Mouse (Mus musculus) hindbrain, embryonic 16.5 days (tissue): Measurements from ENCODE around the gene Gm853. TPM values are rescaled to one million over a fixed set of nuclear protein-coding genes. Genes with fewer than 3 reads are reported as not detected.
"Not testable (repeated sequence)": the region's sequence is repeated elsewhere in the genome, so short reads cannot be mapped to it uniquely, and the experiment has no call there.

Experiments
- ATAC-seq: fragments of 200-750 bp; cut with Nextera tagmentation; 2 replicates; pipeline ENCODE4 v1.8.0; 2017; ENCODE audit warnings: moderate TSS enrichment, moderate library complexity
- H3K27ac ChIP-seq: fragments of 300-500 bp; sonication (generic); 2 replicates; pipeline ENCODE4 v1.5.1; 2014; ENCODE audit warnings: low read depth, mild to moderate bottlenecking, control low read depth, low read length, moderate library complexity
- H3K27me3 ChIP-seq: fragments of 300-500 bp; sonication (generic); replicated peaks from 2 replicates; pipeline ENCODE4 v1.6.1; 2014; ENCODE audit warnings: low read length; ENCODE audit not compliant: control insufficient read depth, insufficient read depth
- H3K36me3 ChIP-seq: fragments of 300-500 bp; sonication (generic); 2 replicates; pipeline ENCODE4 v1.6.1; 2014; ENCODE audit warnings: mild to moderate bottlenecking, low read length, moderate library complexity, mixed read lengths; ENCODE audit not compliant: control insufficient read depth, insufficient read depth
- H3K4me1 ChIP-seq: fragments of 300-500 bp; sonication (generic); 2 replicates; pipeline ENCODE4 v1.6.1; 2014; ENCODE audit warnings: low read depth, low read length; ENCODE audit not compliant: control insufficient read depth, insufficient read depth
- H3K4me2 ChIP-seq: fragments of 300-500 bp; sonication (generic); 2 replicates; pipeline ENCODE4 v1.6.1; 2014; ENCODE audit warnings: mild to moderate bottlenecking, low read length, control low read depth, moderate library complexity
- H3K4me3 ChIP-seq: fragments of 300-500 bp; sonication (generic); 2 replicates; pipeline ENCODE4 v1.5.1; 2014; ENCODE audit warnings: mild to moderate bottlenecking, low read length, control low read depth, moderate library complexity
- H3K9ac ChIP-seq: fragments of 300-500 bp; sonication (generic); 2 replicates; pipeline ENCODE4 v1.6.1; 2014; ENCODE audit warnings: low read depth, mild to moderate bottlenecking, control low read depth, low read length, moderate library complexity
- H3K9me3 ChIP-seq: fragments of 300-500 bp; sonication (generic); 2 replicates; pipeline ENCODE4 v1.6.1; 2014; ENCODE audit warnings: mild to moderate bottlenecking, low read length, moderate library complexity; ENCODE audit not compliant: control insufficient read depth
- WGBS: fragments of 180-500 bp; shearing (Covaris S2); extraction: QIAGEN DNeasy Blood & Tissue Kit; methylation state at CpG from one replicate; pipeline ENCODE4 v1.1.7; 2014; 5-methylcytosine and 5-hydroxymethylcytosine counted together
- polyA plus RNA-seq: library from polyadenylated mRNA; unstranded; fragments of >200 nt; fragmentation: Nextera tagmentation; extraction: Ambion mirVana; gene quantifications from 2 replicates; pipeline ENCODE4 v1.2.1, GENCODE M21; 2015

The Gm853 gene
- polyA plus RNA-seq, 1 experiment from 2014 or later: 1.4 TPM

DNA sequence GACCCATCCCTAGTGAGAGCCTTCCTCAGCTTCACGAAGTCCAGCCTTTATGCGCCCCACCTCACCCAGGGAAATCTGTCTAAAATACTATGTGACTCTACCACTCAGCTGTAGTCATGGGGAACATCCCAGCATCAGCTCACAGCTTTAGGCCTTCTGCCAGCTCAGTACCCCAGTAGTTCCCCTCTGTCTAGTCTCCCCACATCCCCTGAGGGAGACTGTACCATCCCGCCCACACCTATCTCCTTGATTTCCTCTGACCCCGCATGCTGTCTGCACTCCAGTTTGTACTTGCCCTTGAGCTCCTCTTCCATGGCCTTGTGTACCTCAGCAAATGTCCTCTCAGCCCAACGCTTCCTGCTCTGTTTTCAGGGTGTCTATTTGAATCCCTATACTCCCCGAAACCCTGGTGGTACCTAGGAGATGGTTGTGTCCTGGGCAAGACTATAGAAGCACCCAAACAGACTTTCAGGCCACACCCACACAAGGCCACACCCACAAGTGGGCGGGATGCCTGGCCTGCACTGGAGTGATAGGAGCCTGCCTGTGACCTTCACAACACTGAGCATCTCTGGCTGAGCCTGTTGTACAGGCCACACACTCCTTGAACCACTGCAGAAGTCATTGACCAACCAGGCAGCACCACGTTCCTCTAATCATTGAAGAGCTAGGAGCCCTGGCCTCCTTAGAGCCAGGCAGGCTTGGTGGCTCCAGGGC is 30.4 kb upstream of the Gm853 start:
- no peaks in the 10 kb centered on the region for H3K9me3 ChIP-seq
- H3K4me2 ChIP-seq: no peak overlapping the region
- 71% methylated on average over 8 of the region's 8 CpGs for WGBS
- H3K9ac ChIP-seq: no peak overlapping the region
- H3K36me3 ChIP-seq: peaks cover 11% of the 10 kb centered on the region; the same call in 1 of the 2 replicates
- no peaks in the 10 kb centered on the region for H3K27me3 ChIP-seq
- no peak for ATAC-seq
- no peaks in the 10 kb centered on the region for H3K4me1 ChIP-seq
- no peak overlapping the region for H3K27ac ChIP-seq
- H3K4me3 ChIP-seq: no peak overlapping the region

DNA sequence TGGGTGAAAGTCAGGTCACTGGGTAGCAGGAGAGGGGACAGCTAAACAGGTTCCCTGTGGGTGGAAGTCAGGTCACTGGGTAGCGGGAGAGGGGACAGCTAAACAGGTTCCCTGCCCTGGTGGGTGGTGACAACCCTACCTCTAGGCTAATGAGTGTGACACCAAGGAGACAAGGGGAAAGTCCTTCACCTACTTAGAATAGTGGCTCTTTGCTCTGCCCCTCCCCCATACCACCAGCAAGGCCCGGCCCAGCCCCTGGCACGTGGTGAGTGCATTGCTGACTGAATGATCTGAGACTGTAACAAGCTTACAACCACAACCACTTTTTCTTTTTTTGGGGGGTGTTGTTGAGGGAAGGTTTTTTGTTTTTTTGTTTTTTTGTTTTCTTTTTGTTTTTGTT is 29.6 kb upstream of the Gm853 start:
- H3K9ac ChIP-seq: no peak overlapping the region
- H3K27me3 ChIP-seq: no peaks in the 10 kb centered on the region
- WGBS: 46% methylated on average over 3 of the region's 3 CpGs
- no peak for ATAC-seq
- H3K4me2 ChIP-seq: no peak overlapping the region
- H3K4me3 ChIP-seq: no peak overlapping the region
- H3K9me3 ChIP-seq: no peaks in the 10 kb centered on the region
- H3K27ac ChIP-seq: no peak overlapping the region
- H3K36me3 ChIP-seq: peaks cover 9% of the 10 kb centered on the region; the same call in 1 of the 2 replicates
- no peaks in the 10 kb centered on the region for H3K4me1 ChIP-seq

DNA sequence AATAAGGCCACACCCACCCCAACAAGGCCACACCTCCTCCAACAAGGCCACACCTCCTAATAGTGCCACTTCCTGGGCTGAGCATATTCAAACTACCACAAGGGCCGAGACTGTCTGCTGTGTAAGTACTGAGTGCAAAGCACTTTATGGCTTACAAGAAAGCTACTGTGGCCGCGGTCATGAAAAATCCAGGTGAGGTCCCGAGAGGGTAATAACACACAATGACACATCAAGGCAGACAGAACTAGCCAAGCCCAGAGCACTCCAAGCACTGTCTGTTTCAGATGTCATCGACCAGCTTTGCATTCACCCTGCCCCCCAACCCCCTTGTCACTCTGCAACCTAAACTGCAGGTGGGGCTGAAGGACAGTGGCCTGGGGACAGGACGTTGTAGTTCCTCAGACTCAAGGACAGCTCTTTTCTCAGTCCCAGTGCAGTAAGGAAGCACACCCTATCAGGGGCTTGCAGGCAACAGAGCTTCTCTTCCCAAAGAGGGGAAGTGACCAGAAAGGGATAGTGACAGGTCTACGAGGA is 29.0 kb upstream of the Gm853 start:
- Histone ChIP-seq H3K27me3 (no peaks in the 10 kb centered on the region), H3K4me2 (no peak overlapping the region), H3K36me3 (peaks cover 9% of the 10 kb centered on the region; the same call in 1 of the 2 replicates), H3K27ac (no peak overlapping the region), H3K4me1 (no peaks in the 10 kb centered on the region), H3K9me3 (no peaks in the 10 kb centered on the region), H3K4me3 (no peak overlapping the region), H3K9ac (no peak overlapping the region)
- WGBS: 60% methylated on average over 7 of the region's 7 CpGs
- ATAC-seq: no peak

DNA sequence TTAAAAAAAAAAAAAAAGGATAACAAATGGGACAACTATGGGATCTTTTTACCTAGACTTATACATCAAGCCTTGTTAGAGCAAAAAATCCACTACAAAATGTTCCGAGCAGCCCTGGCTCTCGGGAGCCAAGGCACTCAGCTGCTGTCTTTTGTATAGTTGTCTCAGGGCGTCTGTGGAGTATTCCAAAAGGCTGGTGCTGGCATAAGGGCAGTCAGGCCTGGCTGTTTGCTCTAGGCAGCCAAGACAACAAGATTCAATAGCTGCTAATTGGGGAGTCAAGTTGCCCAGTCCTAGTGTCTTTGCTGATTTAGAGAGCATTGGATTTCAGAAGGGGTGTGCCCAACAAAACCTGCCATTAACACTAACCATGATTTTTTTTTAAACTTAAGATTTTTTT is 26.4 kb upstream of the Gm853 start:
- Histone ChIP-seq H3K27ac (no peak overlapping the region), H3K4me2 (no peak overlapping the region), H3K4me1 (no peaks in the 10 kb centered on the region), H3K27me3 (no peaks in the 10 kb centered on the region), H3K4me3 (no peak overlapping the region), H3K9ac (no peak overlapping the region), H3K36me3 (no peaks in the 10 kb centered on the region), H3K9me3 (no peaks in the 10 kb centered on the region)
- no peak for ATAC-seq
- WGBS: 54% methylated on average over 3 of the region's 3 CpGs

DNA sequence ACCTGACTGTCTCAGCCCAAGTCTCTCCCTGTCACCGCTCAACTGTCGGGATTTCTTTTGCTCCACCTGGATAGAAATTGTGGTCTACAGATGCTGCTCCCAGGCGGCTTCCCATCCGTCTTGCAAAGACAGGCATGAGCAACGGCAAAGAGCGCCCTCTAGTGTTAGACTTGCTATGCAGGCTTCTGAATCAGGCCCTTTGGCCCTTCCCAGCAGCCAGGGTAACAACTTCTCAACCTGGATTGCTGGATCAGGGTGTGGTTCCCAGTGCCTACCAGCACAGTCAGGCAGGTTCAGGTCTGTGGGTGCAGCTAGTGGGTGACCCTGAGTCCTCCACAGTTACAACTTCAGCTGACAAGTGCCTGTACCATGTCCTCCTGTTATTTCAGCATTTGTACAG is 23.9 kb upstream of the Gm853 start:
- H3K4me2 ChIP-seq: no peak overlapping the region
- H3K27ac ChIP-seq: no peak overlapping the region
- H3K4me1 ChIP-seq: no peaks in the 10 kb centered on the region
- no peak overlapping the region for H3K4me3 ChIP-seq
- no peak overlapping the region for H3K9ac ChIP-seq
- no peaks in the 10 kb centered on the region for H3K36me3 ChIP-seq
- H3K9me3 ChIP-seq: no peaks in the 10 kb centered on the region
- ATAC-seq: no peak; the same call in 1 of the 2 replicates
- WGBS: 0% methylated on average over 6 of the region's 6 CpGs
- no peaks in the 10 kb centered on the region for H3K27me3 ChIP-seq

DNA sequence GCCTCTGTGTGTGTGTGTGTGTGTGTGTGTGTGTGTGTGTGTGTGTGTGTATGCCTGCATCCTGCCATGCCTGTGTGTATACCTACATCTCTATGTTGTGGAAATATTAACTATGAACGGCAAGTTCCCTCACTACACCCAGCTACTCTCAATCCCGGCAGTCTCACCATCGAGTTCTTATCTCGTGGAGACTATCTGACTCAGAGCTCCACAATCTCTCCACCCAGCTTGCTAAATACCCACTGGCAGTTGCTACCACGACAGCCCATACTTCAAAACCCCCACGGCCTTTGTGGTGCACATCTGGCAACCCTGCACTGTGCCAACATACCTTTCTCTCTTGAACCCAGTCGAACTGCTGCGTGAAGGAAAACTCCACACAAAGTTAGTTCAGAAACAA is 22.5 kb upstream of the Gm853 start:
- no peak overlapping the region for H3K9ac ChIP-seq
- H3K4me1 ChIP-seq: no peaks in the 10 kb centered on the region
- H3K27me3 ChIP-seq: no peaks in the 10 kb centered on the region
- H3K4me2 ChIP-seq: no peak overlapping the region
- H3K36me3 ChIP-seq: no peaks in the 10 kb centered on the region
- H3K4me3 ChIP-seq: no peak overlapping the region
- WGBS: 79% methylated on average over 8 of the region's 8 CpGs
- no peak for ATAC-seq
- no peak overlapping the region for H3K27ac ChIP-seq
- H3K9me3 ChIP-seq: no peaks in the 10 kb centered on the region

DNA sequence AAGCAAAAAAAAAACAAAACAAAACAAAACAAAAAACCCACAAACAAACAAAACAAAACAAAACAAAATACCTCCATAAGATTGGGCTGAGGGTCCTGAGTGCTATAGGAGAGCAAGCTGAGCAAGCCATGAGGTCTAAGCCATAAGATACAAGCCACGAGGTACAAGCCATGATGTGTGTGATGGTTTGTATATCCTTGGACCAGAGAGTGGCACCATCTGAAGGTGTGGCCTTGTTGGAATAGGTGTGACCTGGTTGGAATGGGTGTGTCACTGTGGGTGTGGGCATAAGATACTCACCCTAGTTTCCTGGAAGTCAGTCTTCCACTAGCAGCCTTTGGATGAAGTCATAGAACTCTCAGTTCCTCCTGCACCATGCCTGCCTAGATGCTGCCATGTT is 21.4 kb upstream of the Gm853 start:
- H3K9ac ChIP-seq, H3K4me3 ChIP-seq, ATAC-seq, H3K9me3 ChIP-seq, H3K4me2 ChIP-seq, H3K27ac ChIP-seq, H3K4me1 ChIP-seq, H3K27me3 ChIP-seq, H3K36me3 ChIP-seq: not testable (repeated sequence)
- WGBS: 74% methylated on average over 1 of the region's 1 CpGs

DNA sequence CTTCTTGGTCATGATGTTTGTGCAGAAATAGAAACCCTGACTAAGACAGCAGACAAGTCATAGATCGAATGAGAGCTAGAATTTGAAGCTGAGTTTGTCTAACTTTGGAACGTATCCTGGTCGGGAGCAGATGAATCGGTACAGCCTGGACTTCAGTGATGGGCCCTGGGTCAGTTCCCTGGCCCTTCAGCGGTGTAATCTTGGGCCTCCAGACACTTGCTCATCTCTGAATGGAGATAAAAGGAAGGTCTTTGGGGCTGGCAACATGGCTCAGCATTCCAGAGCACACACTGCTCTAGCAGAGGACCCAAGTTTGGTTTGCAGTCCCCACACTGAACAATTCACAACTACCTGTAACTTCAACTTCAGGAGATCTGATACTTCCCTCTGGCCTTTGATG is 20.8 kb upstream of the Gm853 start:
- Histone ChIP-seq H3K9me3 (no peaks in the 10 kb centered on the region), H3K4me3 (no peak overlapping the region), H3K27me3 (no peaks in the 10 kb centered on the region), H3K9ac (no peak overlapping the region), H3K27ac (no peak overlapping the region), H3K36me3 (no peaks in the 10 kb centered on the region), H3K4me2 (no peak overlapping the region), H3K4me1 (no peaks in the 10 kb centered on the region)
- ATAC-seq: no peak
- 91% methylated on average over 5 of the region's 5 CpGs for WGBS

DNA sequence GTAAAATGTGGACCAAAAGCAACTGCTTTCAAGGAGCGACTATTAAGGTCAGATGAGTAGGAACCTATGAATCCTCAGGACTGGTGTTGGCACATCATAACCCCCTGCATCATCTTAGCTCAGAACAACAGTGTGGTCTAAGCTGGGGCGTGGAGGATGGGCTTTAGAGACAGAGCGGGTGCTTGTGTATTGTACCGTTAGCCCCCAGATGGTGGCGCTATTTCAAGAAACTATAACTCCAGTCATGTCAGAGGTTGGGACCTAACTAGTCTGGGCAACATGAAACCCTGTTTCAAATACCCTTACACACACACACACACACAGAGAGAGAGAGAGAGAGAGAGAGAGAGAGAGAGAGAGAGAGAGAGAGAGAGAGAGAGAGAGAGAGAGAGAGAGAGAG is 18.5 kb upstream of the Gm853 start:
- Histone ChIP-seq H3K4me1 (no peaks in the 10 kb centered on the region), H3K27me3 (no peaks in the 10 kb centered on the region), H3K9me3 (no peaks in the 10 kb centered on the region), H3K27ac (no peak overlapping the region), H3K4me2 (no peak overlapping the region), H3K4me3 (no peak overlapping the region), H3K36me3 (no peaks in the 10 kb centered on the region), H3K9ac (no peak overlapping the region)
- WGBS: 33% methylated on average over 5 of the region's 5 CpGs
- ATAC-seq: no peak
